Mouse (Mus musculus): ENCODE measurements around the gene Sptbn1. TPM values are rescaled to one million over a fixed set of nuclear protein-coding genes. Genes with fewer than 3 reads are reported as not detected.
"Not testable (repeated sequence)": the region's sequence is repeated elsewhere in the genome, so short reads cannot be mapped to it uniquely, and the experiment has no call there.

The Sptbn1 gene
- polyA plus RNA-seq, 1 experiment from 2014 or later: 60.1 TPM

GRCm38 (mm10) chr11:30268648-30269375 is 837 bp upstream of the Sptbn1 start:
- Histone ChIP-seq H3K27me3 (ENCODE audit: insufficient read depth, poor library complexity, severe bottlenecking) (peaks cover 11% of the 10 kb centered on the region), H3K27ac (peak overlapping the region; percentile 91), H3K4me1 (replicated peaks) (peaks cover 15% of the 10 kb centered on the region), H3K9me3 (no peaks in the 10 kb centered on the region), H3K36me3 (no peaks in the 10 kb centered on the region), H3K4me3 (peak overlapping the region; percentile 96)
- no peak for DNase-seq (ENCODE audit: low spot score)
- 5% methylated on average over 15 of the region's 15 CpGs for WGBS

GRCm38 (mm10) chr11:30267036-30267891 is 711 bp downstream of the Sptbn1 start:
- DNase-seq (ENCODE audit: low spot score): peak; percentile 65
- Histone ChIP-seq H3K9me3 (no peaks in the 10 kb centered on the region), H3K27ac (peak overlapping the region; percentile 91), H3K4me1 (replicated peaks) (peaks cover 15% of the 10 kb centered on the region), H3K36me3 (no peaks in the 10 kb centered on the region), H3K27me3 (ENCODE audit: insufficient read depth, poor library complexity, severe bottlenecking) (peaks cover 11% of the 10 kb centered on the region), H3K4me3 (peak overlapping the region; percentile 96)
- WGBS: under 1% methylated on average over 69 of the region's 69 CpGs

- Histone ChIP-seq H3K9me3 (no peaks in the 10 kb centered on the region), H3K27ac (peak overlapping the region; percentile 91), H3K4me1 (replicated peaks) (peaks cover 15% of the 10 kb centered on the region), H3K36me3 (no peaks in the 10 kb centered on the region), H3K27me3 (ENCODE audit: insufficient read depth, poor library complexity, severe bottlenecking) (peaks cover 11% of the 10 kb centered on the region), H3K4me3 (peak overlapping the region; percentile 96)
- WGBS: 3% methylated on average over 7 of the region's 7 CpGs
- no peak for DNase-seq (ENCODE audit: low spot score)
Measured at GRCm38 (mm10) chr11:30266691-30267035, 1.3 kb downstream of the Sptbn1 start.

GRCm38 (mm10) chr11:30265666-30266065 is 2.3 kb downstream of the Sptbn1 start:
- WGBS: 85% methylated on average over 2 of the region's 2 CpGs
- H3K36me3 ChIP-seq: no peaks in the 10 kb centered on the region
- H3K4me1 ChIP-seq (replicated peaks): peaks cover 15% of the 10 kb centered on the region
- no peaks in the 10 kb centered on the region for H3K9me3 ChIP-seq
- peaks cover 11% of the 10 kb centered on the region for H3K27me3 ChIP-seq (ENCODE audit: insufficient read depth, poor library complexity, severe bottlenecking)
- no peak for DNase-seq (ENCODE audit: low spot score)
- H3K4me3 ChIP-seq: peak overlapping the region; percentile 96
- no peak overlapping the region for H3K27ac ChIP-seq

GRCm38 (mm10) chr11:30263627-30264026 is 4.3 kb downstream of the Sptbn1 start:
- Histone ChIP-seq H3K36me3 (0 out of 2 replicates have a peak, but pooled peaks cover 3% of the 10 kb centered on the region), H3K27ac (no peak overlapping the region), H3K9me3 (0 out of 2 replicates have a peak, but pooled peaks cover 2% of the 10 kb centered on the region), H3K4me1 (replicated peaks) (peaks cover 10% of the 10 kb centered on the region), H3K27me3 (ENCODE audit: insufficient read depth, poor library complexity, severe bottlenecking) (no peaks in the 10 kb centered on the region), H3K4me3 (no peak overlapping the region)
- DNase-seq (ENCODE audit: low spot score): no peak
- 93% methylated on average over 2 of the region's 2 CpGs for WGBS

GRCm38 (mm10) chr11:30258739-30259350 is 9.1 kb downstream of the Sptbn1 start:
- no peaks in the 10 kb centered on the region for H3K27me3 ChIP-seq (ENCODE audit: insufficient read depth, poor library complexity, severe bottlenecking)
- no peaks in the 10 kb centered on the region for H3K4me1 ChIP-seq (replicated peaks)
- H3K4me3 ChIP-seq: no peak overlapping the region
- 92% methylated on average over 6 of the region's 6 CpGs for WGBS
- 0 out of 2 replicates have a peak, but pooled peaks cover 2% of the 10 kb centered on the region for H3K9me3 ChIP-seq
- H3K27ac ChIP-seq: no peak overlapping the region
- no peak for DNase-seq (ENCODE audit: low spot score)
- H3K36me3 ChIP-seq: 0 out of 2 replicates have a peak, but pooled peaks cover 3% of the 10 kb centered on the region

GRCm38 (mm10) chr11:30257812-30258211 is 10.2 kb downstream of the Sptbn1 start:
- H3K4me1 ChIP-seq (replicated peaks): no peaks in the 10 kb centered on the region
- no peaks in the 10 kb centered on the region for H3K27me3 ChIP-seq (ENCODE audit: insufficient read depth, poor library complexity, severe bottlenecking)
- 56% methylated on average over 1 of the region's 1 CpGs for WGBS
- 0 out of 2 replicates have a peak, but pooled peaks cover 2% of the 10 kb centered on the region for H3K9me3 ChIP-seq
- no peak overlapping the region for H3K27ac ChIP-seq
- no peak overlapping the region for H3K4me3 ChIP-seq
- no peak for DNase-seq (ENCODE audit: low spot score)
- 0 out of 2 replicates have a peak, but pooled peaks cover 3% of the 10 kb centered on the region for H3K36me3 ChIP-seq

- Histone ChIP-seq H3K4me3 (no peak overlapping the region), H3K9me3 (0 out of 2 replicates have a peak, but pooled peaks cover 2% of the 10 kb centered on the region), H3K27me3 (ENCODE audit: insufficient read depth, poor library complexity, severe bottlenecking) (no peaks in the 10 kb centered on the region), H3K36me3 (0 out of 2 replicates have a peak, but pooled peaks cover 3% of the 10 kb centered on the region), H3K4me1 (replicated peaks) (no peaks in the 10 kb centered on the region), H3K27ac (no peak overlapping the region)
- DNase-seq (ENCODE audit: low spot score): no peak
Measured at GRCm38 (mm10) chr11:30257085-30257484, 10.9 kb downstream of the Sptbn1 start.

- Histone ChIP-seq H3K9me3 (0 out of 2 replicates have a peak, but pooled peaks cover 2% of the 10 kb centered on the region), H3K4me3 (no peak overlapping the region), H3K36me3 (0 out of 2 replicates have a peak, but pooled peaks cover 3% of the 10 kb centered on the region), H3K27me3 (ENCODE audit: insufficient read depth, poor library complexity, severe bottlenecking) (no peaks in the 10 kb centered on the region), H3K4me1 (replicated peaks) (no peaks in the 10 kb centered on the region), H3K27ac (no peak overlapping the region)
- WGBS: 70% methylated on average over 5 of the region's 5 CpGs
- DNase-seq (ENCODE audit: low spot score): no peak
Measured at GRCm38 (mm10) chr11:30256491-30256890, 11.5 kb downstream of the Sptbn1 start.

- H3K27ac ChIP-seq; H3K9me3 ChIP-seq; H3K4me1 ChIP-seq (replicated peaks); DNase-seq (ENCODE audit: low spot score); H3K27me3 ChIP-seq (ENCODE audit: insufficient read depth, poor library complexity, severe bottlenecking); H3K36me3 ChIP-seq; H3K4me3 ChIP-seq: not testable (repeated sequence)
- WGBS: 97% methylated on average over 3 of the region's 3 CpGs
Measured at GRCm38 (mm10) chr11:30255211-30255610, 12.8 kb downstream of the Sptbn1 start.

- 91% methylated on average over 11 of the region's 11 CpGs for WGBS
- Histone ChIP-seq H3K9me3 (no peaks in the 10 kb centered on the region), H3K4me3 (no peak overlapping the region), H3K36me3 (no peaks in the 10 kb centered on the region), H3K27ac (no peak overlapping the region), H3K4me1 (replicated peaks) (no peaks in the 10 kb centered on the region), H3K27me3 (ENCODE audit: insufficient read depth, poor library complexity, severe bottlenecking) (no peaks in the 10 kb centered on the region)
- DNase-seq (ENCODE audit: low spot score): no peak
Measured at GRCm38 (mm10) chr11:30251294-30251904, 16.6 kb downstream of the Sptbn1 start.

- 91% methylated on average over 4 of the region's 4 CpGs for WGBS
- no peaks in the 10 kb centered on the region for H3K36me3 ChIP-seq
- no peak for DNase-seq (ENCODE audit: low spot score)
- no peak overlapping the region for H3K27ac ChIP-seq
- H3K9me3 ChIP-seq: no peaks in the 10 kb centered on the region
- no peak overlapping the region for H3K4me3 ChIP-seq
- H3K4me1 ChIP-seq (replicated peaks): no peaks in the 10 kb centered on the region
- H3K27me3 ChIP-seq (ENCODE audit: insufficient read depth, poor library complexity, severe bottlenecking): no peaks in the 10 kb centered on the region
Measured at GRCm38 (mm10) chr11:30249452-30250016, 18.4 kb downstream of the Sptbn1 start.

All from hindbrain, embryonic 10.5 days (tissue).